Mouse (Mus musculus) adrenal gland, postnatal 36 days (tissue): ENCODE measurements around the gene Ostf1. TPM values are rescaled to one million over a fixed set of nuclear protein-coding genes. Genes with fewer than 3 reads are reported as not detected.

Experiments used
- DNase-seq, 2 experiments: peaks; one replicate each; pipeline ENCODE4 v3.0.0; 2021; ENCODE audit warnings: mixed read lengths in 1 of 2
- total RNA-seq, 2 experiments: library from RNA; stranded (reverse); gene quantifications; 2 replicates each; pipeline ENCODE4 v1.2.3; 2021

Ostf1 gene
- total RNA-seq, 2 experiments from 2014 or later: 127 to 163 TPM

- no peak for DNase-seq
Measured at GRCm38 (mm10) chr19:18646397-18646796, 14.8 kb upstream of the Ostf1 start.

- DNase-seq: no peak
Measured at GRCm38 (mm10) chr19:18644084-18644483, 12.5 kb upstream of the Ostf1 start.

GRCm38 (mm10) chr19:18643411-18643810 is 11.8 kb upstream of the Ostf1 start:
- no peak for DNase-seq

- DNase-seq: no peak
Measured at GRCm38 (mm10) chr19:18641001-18641400, 9.4 kb upstream of the Ostf1 start.

- peak in 1 of 2 experiments; percentile 15 for DNase-seq
Measured at GRCm38 (mm10) chr19:18639552-18639951, 7.9 kb upstream of the Ostf1 start.

- DNase-seq: no peak
Measured at GRCm38 (mm10) chr19:18638949-18639348, 7.3 kb upstream of the Ostf1 start.

GRCm38 (mm10) chr19:18637954-18638353 is 6.3 kb upstream of the Ostf1 start:
- DNase-seq: no peak

- DNase-seq: no peak
Measured at GRCm38 (mm10) chr19:18632231-18633185, 885 bp upstream of the Ostf1 start.

- DNase-seq: peak; percentile 74 to 87
Measured at GRCm38 (mm10) chr19:18631161-18631643, 421 bp downstream of the Ostf1 start.

- DNase-seq: peak; percentile 46 to 60
Measured at GRCm38 (mm10) chr19:18630221-18631119, 1.2 kb downstream of the Ostf1 start.

- peak; percentile 20 to 45 for DNase-seq
Measured at GRCm38 (mm10) chr19:18629589-18629988, 2.0 kb downstream of the Ostf1 start.

- no peak for DNase-seq
Measured at GRCm38 (mm10) chr19:18623894-18624293, 7.7 kb downstream of the Ostf1 start.

GRCm38 (mm10) chr19:18619691-18620090 is 11.9 kb downstream of the Ostf1 start:
- DNase-seq: no peak

- DNase-seq: no peak
Measured at GRCm38 (mm10) chr19:18619060-18619459, 12.6 kb downstream of the Ostf1 start.

- no peak for DNase-seq
Measured at GRCm38 (mm10) chr19:18617504-18617903, 14.1 kb downstream of the Ostf1 start.

- DNase-seq: no peak
Measured at GRCm38 (mm10) chr19:18615680-18616240, 15.9 kb downstream of the Ostf1 start.

GRCm38 (mm10) chr19:18614337-18614736 is 17.3 kb downstream of the Ostf1 start:
- no peak for DNase-seq

- DNase-seq: peak; percentile 59 to 69
Measured at GRCm38 (mm10) chr19:18608975-18609374, 22.6 kb downstream of the Ostf1 start.

- no peak for DNase-seq
Measured at GRCm38 (mm10) chr19:18607907-18608306, 23.7 kb downstream of the Ostf1 start.

GRCm38 (mm10) chr19:18603011-18603410 is 28.6 kb downstream of the Ostf1 start:
- peak; percentile 61 to 62 for DNase-seq

- no peak for DNase-seq
Measured at GRCm38 (mm10) chr19:18600611-18601010, 31.0 kb downstream of the Ostf1 start.

GRCm38 (mm10) chr19:18599650-18600049 is 32.0 kb downstream of the Ostf1 start:
- DNase-seq: no peak
